Mouse (Mus musculus) MEL (cell line): ENCODE data around the gene Cd79b. TPM values are rescaled to one million over a fixed set of nuclear protein-coding genes. Genes with fewer than 3 reads are reported as not detected.

Experiments used
- DNase-seq: peaks from one replicate; pipeline ENCODE4 v3.0.0; 2011; ENCODE audit warnings: low read depth, low spot score
- H3K27ac ChIP-seq: 2 replicates; pipeline ENCODE4 v1.5.1; 2012; ENCODE audit warnings: low read depth, mild to moderate bottlenecking, control low read depth, low read length, moderate library complexity; ENCODE audit not compliant: control insufficient read depth
- H3K27me3 ChIP-seq, 2 experiments: fragments of 150-350 bp in 1 of 2; sonication (generic) in 1 of 2; 2 replicates each; pipeline ENCODE4 v1.6.1; 2012; ENCODE audit warnings: low read length in 2 of 2, mild to moderate bottlenecking in 2 of 2, improper control_type of control experiment in 1 of 2, moderate library complexity in 1 of 2; ENCODE audit not compliant: insufficient read depth in 2 of 2, control insufficient read depth in 1 of 2
- H3K36me3 ChIP-seq, 2 experiments: 2 replicates each; pipeline ENCODE4 v1.6.1; 2012 to 2014; ENCODE audit warnings: low read length in 2 of 2, improper control_type of control experiment in 1 of 2, inconsistent platforms in 1 of 2, mild to moderate bottlenecking in 1 of 2; ENCODE audit not compliant: insufficient read depth in 2 of 2, control insufficient read depth in 1 of 2
- H3K4me1 ChIP-seq, 2 experiments: fragments of 150-350 bp in 1 of 2; sonication (generic) in 1 of 2; 2 replicates each; pipeline ENCODE4 v1.6.1; 2012; ENCODE audit warnings: low read length in 2 of 2, improper control_type of control experiment in 1 of 2, mild to moderate bottlenecking in 1 of 2; ENCODE audit not compliant: insufficient read depth in 2 of 2, control insufficient read depth in 1 of 2
- H3K4me3 ChIP-seq, 2 experiments: fragments of 150-350 bp in 1 of 2; sonication (generic) in 1 of 2; 2 replicates each; pipeline ENCODE4 v1.5.1; 2012; ENCODE audit warnings: low read depth in 2 of 2, low read length in 2 of 2, mild to moderate bottlenecking in 2 of 2, moderate library complexity in 2 of 2, control low read depth in 1 of 2, improper control_type of control experiment in 1 of 2; ENCODE audit not compliant: control insufficient read depth in 1 of 2, insufficient read depth in 1 of 2
- H3K79me2 ChIP-seq: 2 replicates; pipeline ENCODE4 v1.6.1; 2012; ENCODE audit warnings: mild to moderate bottlenecking, low read length, moderate library complexity; ENCODE audit not compliant: control insufficient read depth, poor library complexity, insufficient read depth
- H3K9ac ChIP-seq: 2 replicates; pipeline ENCODE4 v1.6.1; 2012; ENCODE audit warnings: low read depth, mild to moderate bottlenecking, control low read depth, low read length, moderate library complexity; ENCODE audit not compliant: control insufficient read depth, poor library complexity, severe bottlenecking
- H3K9me3 ChIP-seq: fragments of 150-350 bp; sonication (generic); replicated peaks from 2 replicates; pipeline ENCODE4 v1.6.1; 2012; ENCODE audit warnings: mild to moderate bottlenecking, low read length, improper control_type of control experiment, moderate library complexity; ENCODE audit not compliant: insufficient read depth
- ELF1 ChIP-seq: IDR thresholded peaks from 2 replicates; pipeline ENCODE4 v1.6.1; 2014; ENCODE audit warnings: low read depth, mild to moderate bottlenecking, inconsistent platforms, low read length, improper control_type of control experiment, moderate library complexity
- EP300 ChIP-seq, 2 experiments: IDR thresholded peaks; 2 replicates each; pipeline ENCODE4 v1.6.1; 2011; ENCODE audit warnings: improper control_type of control experiment in 2 of 2, low read length in 2 of 2, low read depth in 1 of 2, mild to moderate bottlenecking in 1 of 2
- GATA1 ChIP-seq: IDR thresholded peaks from 2 replicates; pipeline ENCODE4 v1.6.1; 2011; ENCODE audit warnings: low read depth, low read length, improper control_type of control experiment
- HCFC1 ChIP-seq: IDR thresholded peaks from 2 replicates; pipeline ENCODE4 v1.6.1; 2012; ENCODE audit warnings: low read depth, mild to moderate bottlenecking, inconsistent platforms, low read length, improper control_type of control experiment, moderate library complexity
- KAT2A ChIP-seq: conservative IDR thresholded peaks from 2 replicates; pipeline ENCODE4 v1.6.1; 2012; ENCODE audit warnings: low read depth, low read length, improper control_type of control experiment, inconsistent platforms
- MAFK ChIP-seq: IDR thresholded peaks from 2 replicates; pipeline ENCODE4 v1.6.1; 2011; ENCODE audit warnings: low read depth, mild to moderate bottlenecking, low read length, improper control_type of control experiment, borderline replicate concordance
- MAX ChIP-seq: IDR thresholded peaks from 2 replicates; pipeline ENCODE4 v1.6.1; 2011; ENCODE audit warnings: low read length, improper control_type of control experiment
- MEF2A ChIP-seq: IDR thresholded peaks from 2 replicates; pipeline ENCODE4 v1.6.1; 2014; ENCODE audit warnings: low read depth, mild to moderate bottlenecking, inconsistent platforms, low read length, improper control_type of control experiment; ENCODE audit not compliant: poor library complexity, insufficient replicate concordance, severe bottlenecking; ENCODE audit errors: extremely low read depth
- MXI1 ChIP-seq: IDR thresholded peaks from 2 replicates; pipeline ENCODE4 v1.6.1; 2011; ENCODE audit warnings: mild to moderate bottlenecking, low read depth, low read length, improper control_type of control experiment
- POLR2A ChIP-seq, 2 experiments: IDR thresholded peaks; 2 replicates each; pipeline ENCODE4 v1.6.1; 2011 to 2012; ENCODE audit warnings: low read length in 2 of 2, mild to moderate bottlenecking in 2 of 2, control low read depth in 1 of 2, improper control_type of control experiment in 1 of 2, low read depth in 1 of 2, moderate library complexity in 1 of 2; ENCODE audit not compliant: control insufficient read depth in 1 of 2, insufficient read depth in 1 of 2, poor library complexity in 1 of 2
- POLR2AphosphoS2 ChIP-seq: IDR thresholded peaks from 2 replicates; pipeline ENCODE4 v1.6.1; 2011; ENCODE audit warnings: low read length, improper control_type of control experiment
- POLR2AphosphoS5 ChIP-seq: IDR thresholded peaks from 2 replicates; pipeline ENCODE4 v1.6.1; 2012; ENCODE audit warnings: low read depth, borderline replicate concordance, mild to moderate bottlenecking, inconsistent platforms, low read length, moderate library complexity, mixed read lengths
- SIN3A ChIP-seq: IDR thresholded peaks from 2 replicates; pipeline ENCODE4 v1.6.1; 2012; ENCODE audit warnings: low read length, improper control_type of control experiment, inconsistent platforms
- TAL1 ChIP-seq: IDR thresholded peaks from 2 replicates; pipeline ENCODE4 v1.6.1; 2012; ENCODE audit warnings: mild to moderate bottlenecking, inconsistent platforms, low read length, moderate library complexity, mixed read lengths
- TCF12 ChIP-seq: IDR thresholded peaks from 2 replicates; pipeline ENCODE4 v1.6.1; 2014; ENCODE audit warnings: low read depth, mild to moderate bottlenecking, inconsistent platforms, low read length, improper control_type of control experiment, moderate library complexity
- USF1 ChIP-seq: IDR thresholded peaks from 2 replicates; pipeline ENCODE4 v1.6.1; 2014; ENCODE audit warnings: low read depth, mild to moderate bottlenecking, inconsistent platforms, low read length, improper control_type of control experiment, moderate library complexity
- ZKSCAN1 ChIP-seq: IDR thresholded peaks from 2 replicates; pipeline ENCODE4 v1.6.1; 2012; ENCODE audit warnings: low read depth, mild to moderate bottlenecking, inconsistent platforms, low read length, improper control_type of control experiment, moderate library complexity
- polyA plus RNA-seq, 2 experiments: library from polyadenylated mRNA; stranded (reverse) in 1 of 2; unstranded in 1 of 2; fragments of >175 nt in 1 of 2; fragments of >200 nt in 1 of 2; gene quantifications; 2 replicates each; pipeline versions ENCODE4 v1.2.1 to v1.2.4; 2012; ENCODE audit warnings: low replicate concordance in 2 of 2, low read depth in 1 of 2; ENCODE audit not compliant: insufficient read length in 2 of 2, insufficient read depth in 1 of 2, missing spikeins in 1 of 2
- total RNA-seq: library from RNA; depleted of rRNA; stranded (reverse); fragments of 300-350 nt; gene quantifications from 2 replicates; pipeline ENCODE4 v1.2.3, GENCODE M21; 2012

Gene Cd79b
- total and polyA plus RNA-seq, 3 experiments = 0.54 to 2.4 TPM; not detected in 1

- Histone ChIP-seq H3K27ac (no peak overlapping the region), H3K27me3 (peaks cover 0 to 2% of the 10 kb centered on the region in 2 experiments; a peak in 2 of 4 replicates), H3K36me3 (peaks cover 0 to 12% of the 10 kb centered on the region in 2 experiments; a peak in 2 of 4 replicates), H3K9ac (no peak overlapping the region), H3K4me1 (peaks cover 0 to 24% of the 10 kb centered on the region in 2 experiments; a peak in 2 of 4 replicates), H3K79me2 (no peaks in the 10 kb centered on the region), H3K9me3 (no peaks in the 10 kb centered on the region), H3K4me3 (no peak overlapping the region)
- no peak for TF ChIP-seq ZKSCAN1
- TF ChIP-seq HCFC1 = no peak
- TF ChIP-seq MEF2A = no peak
- no peak for TF ChIP-seq MAX
- no peak for TF ChIP-seq GATA1
- no peak for TF ChIP-seq USF1
- TF ChIP-seq POLR2AphosphoS2 = no peak
- no peak for TF ChIP-seq MXI1
- TF ChIP-seq MAFK = no peak
- TF ChIP-seq POLR2A (IDR thresholded peaks at IDR 0.05; ENCODE audit: control insufficient read depth in 1 of 2, insufficient read depth in 1 of 2, low read depth in 1 of 2, low read length in 2 of 2, poor library complexity in 1 of 2) = no peak
- peak; percentile 43 for DNase-seq
These were observed 14.6 kb upstream of the Cd79b start for GRCm38 (mm10) chr11:106329128-106329527.

- no peaks in the 10 kb centered on the region for H3K9me3 ChIP-seq
- H3K27me3 ChIP-seq = peaks cover 0 to 2% of the 10 kb centered on the region in 2 experiments; a peak in 2 of 4 replicates
- H3K9ac ChIP-seq = no peak overlapping the region
- peaks cover 0 to 24% of the 10 kb centered on the region in 2 experiments; a peak in 2 of 4 replicates for H3K4me1 ChIP-seq
- H3K4me3 ChIP-seq = no peak overlapping the region
- no peaks in the 10 kb centered on the region for H3K79me2 ChIP-seq
- TF ChIP-seq MEF2A (no peak), KAT2A (no peak)
- H3K27ac ChIP-seq = no peak overlapping the region
- DNase-seq = no peak
- peaks cover 0 to 12% of the 10 kb centered on the region in 2 experiments; a peak in 2 of 4 replicates for H3K36me3 ChIP-seq
These were observed 14.0 kb upstream of the Cd79b start for GRCm38 (mm10) chr11:106328521-106328920.

DNA sequence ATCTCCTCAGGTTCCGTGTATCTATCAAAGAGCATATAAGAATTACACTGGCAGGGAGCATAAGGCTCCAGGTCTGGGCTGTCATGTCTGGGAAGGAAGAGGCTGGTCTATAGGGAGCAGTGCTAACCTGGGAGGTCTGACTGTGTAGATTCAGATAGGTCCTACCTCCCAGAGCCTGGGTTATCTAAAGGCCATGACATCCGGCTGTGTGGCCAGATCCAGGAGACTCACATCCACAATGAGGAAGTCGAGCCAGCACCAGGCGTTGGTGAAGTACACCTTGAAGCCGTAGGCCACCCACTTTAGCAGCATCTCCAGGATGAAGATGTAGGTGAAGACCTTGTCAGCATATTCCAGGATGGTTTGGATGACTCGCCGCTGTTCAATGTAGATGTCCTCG lies 11.9 kb upstream of the Cd79b start:
- Histone ChIP-seq H3K9me3 (no peaks in the 10 kb centered on the region), H3K79me2 (no peaks in the 10 kb centered on the region), H3K27ac (no peak overlapping the region), H3K27me3 (no peaks in the 10 kb centered on the region; a peak in 2 of 4 replicates)
- TF ChIP-seq TAL1 (peak; percentile 47), SIN3A (no peak), POLR2AphosphoS5 (no peak), ELF1 (no peak), EP300 (IDR thresholded peaks at IDR 0.05; ENCODE audit: low read depth in 1 of 2, low read length in 2 of 2) (peak; percentile 52 to 72), GATA1 (peak; percentile 61), TCF12 (peak; percentile 45; the same call in 1 of the 2 replicates)
- TF ChIP-seq, all 39 proteins: peak for 4
- DNase-seq = peak; percentile 74
- H3K4me1 ChIP-seq = peaks cover 0 to 24% of the 10 kb centered on the region in 2 experiments; a peak in 2 of 4 replicates
- H3K9ac ChIP-seq = no peak overlapping the region
- peaks cover 0 to 12% of the 10 kb centered on the region in 2 experiments; a peak in 2 of 4 replicates for H3K36me3 ChIP-seq
- no peak overlapping the region for H3K4me3 ChIP-seq
